Mouse (Mus musculus): ENCODE results near the gene Cel. TPM values are rescaled to one million over a fixed set of nuclear protein-coding genes. Genes with fewer than 3 reads are reported as not detected.

Gene Cel
- total and polyA plus RNA-seq, 3 experiments, result not detected

DNA sequence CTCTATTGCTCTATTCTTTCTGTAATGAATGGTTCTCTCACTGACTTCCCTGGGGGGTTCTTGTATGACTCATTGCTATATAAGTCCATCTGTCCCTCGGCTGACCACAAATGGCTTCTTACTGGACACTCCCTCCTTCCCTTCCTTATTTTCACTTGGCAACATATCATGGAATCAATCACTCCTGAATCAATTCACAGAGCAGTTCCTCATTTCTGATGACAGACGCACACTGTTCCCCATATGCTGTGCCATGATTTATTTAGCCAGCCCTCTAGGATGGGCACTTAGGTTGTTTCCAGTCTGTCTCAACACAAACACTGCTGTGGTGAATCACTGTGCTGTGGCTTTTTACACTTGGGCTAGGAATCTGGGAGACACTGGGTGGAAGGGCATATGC is 28.3 kb upstream of the Cel start:
- in situ Hi-C loops (cut with MboI; ENCODE audit: low pct_ligation_motif_present, low pct_unique_long_range_greater_than_20kb, low sequenced_read_pairs), result loop anchor here (5.0 kb wide), 1 partner anchor 36 kb away; no protein-coding TSS in a partner anchor
- Histone ChIP-seq H3K36me3 (replicated peaks in 1 of 2; ENCODE audit: control insufficient read depth in 1 of 2, insufficient read depth in 1 of 2, low read length in 1 of 2) (no peaks in the 10 kb centered on the region), H3K4me2 (ENCODE audit: insufficient read depth, low read depth, poor library complexity, severe bottlenecking) (no peak overlapping the region), H3K4me1 (ENCODE audit: control insufficient read depth in 1 of 2, insufficient read depth in 2 of 2) (peaks cover 9 to 14% of the 10 kb centered on the region in 2 experiments), H3K27ac (ENCODE audit: insufficient read depth, low read depth) (no peak overlapping the region), H3K4me3 (replicated peaks in 1 of 3; ENCODE audit: low read depth in 2 of 3, low read length in 2 of 3, poor library complexity in 1 of 3) (no peak overlapping the region), H3K9me3 (replicated peaks; ENCODE audit: low read length) (no peaks in the 10 kb centered on the region), H3K9ac (ENCODE audit: insufficient read depth, low read depth) (no peak overlapping the region), H3K79me2 (replicated peaks; ENCODE audit: control insufficient read depth, extremely low read depth, insufficient read depth, poor library complexity, severe bottlenecking) (no peaks in the 10 kb centered on the region), H3K27me3 (replicated peaks) (peaks cover 18% of the 10 kb centered on the region)
- dilution Hi-C loops (cut with MboI; ENCODE audit: extremely low pct_ligation_motif_present, extremely low pct_unique_long_range_greater_than_20kb, low sequenced_read_pairs), result no loop called here
- TF ChIP-seq BHLHE40 (IDR thresholded peaks at IDR 0.05; ENCODE audit: low read depth, low read length), result no peak
- no peak for TF ChIP-seq CHD2 (IDR thresholded peaks at IDR 0.05; ENCODE audit: low read length)
- no peak for TF ChIP-seq MYC (IDR thresholded peaks at IDR 0.05; ENCODE audit: low read depth, low read length)
- TF ChIP-seq MEF2A (IDR thresholded peaks at IDR 0.05; ENCODE audit: borderline replicate concordance, low read depth, low read length), result no peak
- no peak for TF ChIP-seq MXI1 (IDR thresholded peaks at IDR 0.05; ENCODE audit: low read depth, low read length)
- no peak for TF ChIP-seq SIN3A (IDR thresholded peaks at IDR 0.05; ENCODE audit: low read length)
- TF ChIP-seq JUN (IDR thresholded peaks at IDR 0.05; ENCODE audit: insufficient read depth, low read depth, low read length), result no peak
- no peak for TF ChIP-seq ZC3H11A (IDR thresholded peaks at IDR 0.05; ENCODE audit: low read depth, low read length)
- TF ChIP-seq ZNF384 (IDR thresholded peaks at IDR 0.05; ENCODE audit: low read depth, low read length), result no peak
- TF ChIP-seq SMC3 (IDR thresholded peaks at IDR 0.05; ENCODE audit: low read depth, low read length), result no peak
- TF ChIP-seq ZKSCAN1 (IDR thresholded peaks at IDR 0.05; ENCODE audit: borderline replicate concordance, low read depth, low read length), result no peak
- TF ChIP-seq POLR2A (IDR thresholded peaks at IDR 0.05; ENCODE audit: low read depth, low read length), result no peak
- DNase-seq (ENCODE audit: extremely low read depth), result no peak

DNA sequence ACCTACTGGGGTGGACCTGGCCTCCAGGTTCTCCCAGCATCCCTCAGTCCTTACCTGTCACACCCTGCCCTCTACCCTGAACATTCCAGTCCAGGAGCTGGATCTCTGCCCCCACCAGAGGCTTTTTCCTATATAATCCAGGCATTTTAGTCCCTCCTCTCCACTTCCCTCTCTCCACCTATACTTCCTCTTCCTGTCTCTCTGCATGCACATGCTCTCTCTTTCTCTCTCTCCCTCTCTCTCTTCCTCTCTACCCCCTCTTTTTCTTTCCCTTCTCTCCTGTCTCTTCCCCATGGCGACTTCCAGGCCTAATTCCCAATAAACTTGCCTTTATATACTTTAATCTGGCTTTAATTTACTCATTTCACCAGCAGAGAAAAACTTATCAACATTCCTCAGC is 25.4 kb upstream of the Cel start:
- Histone ChIP-seq H3K79me2 (replicated peaks; ENCODE audit: control insufficient read depth, extremely low read depth, insufficient read depth, poor library complexity, severe bottlenecking) (no peaks in the 10 kb centered on the region), H3K27me3 (replicated peaks) (peaks cover 9% of the 10 kb centered on the region), H3K9ac (ENCODE audit: insufficient read depth, low read depth) (no peak overlapping the region), H3K4me3 (replicated peaks in 1 of 3; ENCODE audit: low read depth in 2 of 3, low read length in 2 of 3, poor library complexity in 1 of 3) (no peak overlapping the region), H3K36me3 (replicated peaks in 1 of 2; ENCODE audit: control insufficient read depth in 1 of 2, insufficient read depth in 1 of 2, low read length in 1 of 2) (no peaks in the 10 kb centered on the region), H3K27ac (ENCODE audit: insufficient read depth, low read depth) (no peak overlapping the region), H3K4me1 (ENCODE audit: control insufficient read depth in 1 of 2, insufficient read depth in 2 of 2) (peaks cover 15 to 22% of the 10 kb centered on the region in 2 experiments), H3K9me3 (replicated peaks; ENCODE audit: low read length) (no peaks in the 10 kb centered on the region), H3K4me2 (ENCODE audit: insufficient read depth, low read depth, poor library complexity, severe bottlenecking) (no peak overlapping the region)
- in situ Hi-C loops (cut with MboI; ENCODE audit: low pct_ligation_motif_present, low pct_unique_long_range_greater_than_20kb, low sequenced_read_pairs), result no loop called here
- TF ChIP-seq KAT2A (IDR thresholded peaks at IDR 0.05; ENCODE audit: insufficient replicate concordance, low read length), result no peak
- TF ChIP-seq MEF2A (IDR thresholded peaks at IDR 0.05; ENCODE audit: borderline replicate concordance, low read depth, low read length), result no peak
- TF ChIP-seq ZC3H11A (IDR thresholded peaks at IDR 0.05; ENCODE audit: low read depth, low read length), result no peak
- TF ChIP-seq NRF1 (IDR thresholded peaks at IDR 0.05; ENCODE audit: low read depth, low read length), result no peak
- no peak for TF ChIP-seq MAX (IDR thresholded peaks at IDR 0.05; ENCODE audit: low read length)
- no peak for TF ChIP-seq SMC3 (IDR thresholded peaks at IDR 0.05; ENCODE audit: low read depth, low read length)
- no peak for TF ChIP-seq EP300 (IDR thresholded peaks at IDR 0.05; ENCODE audit: low read length)
- TF ChIP-seq CTCF (conservative IDR thresholded peaks at IDR 0.05 in 1 of 2, IDR thresholded peaks at IDR 0.05 in 1 of 2; ENCODE audit: low read depth in 2 of 2, low read length in 2 of 2), result no peak
- TF ChIP-seq ZNF384 (IDR thresholded peaks at IDR 0.05; ENCODE audit: low read depth, low read length), result no peak
- DNase-seq (ENCODE audit: extremely low read depth), result no peak
- dilution Hi-C loops (cut with MboI; ENCODE audit: extremely low pct_ligation_motif_present, extremely low pct_unique_long_range_greater_than_20kb, low sequenced_read_pairs), result no loop called here

All from CH12.LX (cell line).